Mouse (Mus musculus) CH12.LX (cell line): Measurements from ENCODE around the gene Dpm2. TPM values are rescaled to one million over a fixed set of nuclear protein-coding genes. Genes with fewer than 3 reads are reported as not detected.
A peak's percentile ranks its signal among the peaks of the same experiment; 100 is the strongest.

Experiments used
- DNase-seq: peaks from one replicate; pipeline ENCODE4 v3.0.0-alpha.2; 2013; ENCODE audit errors: extremely low read depth
- H3K27ac ChIP-seq: 2 replicates; pipeline ENCODE4 v1.5.1; 2012; ENCODE audit warnings: low read depth, mild to moderate bottlenecking, control low read depth, moderate library complexity; ENCODE audit not compliant: insufficient read depth
- H3K27me3 ChIP-seq: replicated peaks from 2 replicates; pipeline ENCODE3; 2012; ENCODE audit warnings: inconsistent platforms
- H3K36me3 ChIP-seq, 2 experiments: replicated peaks in 1 of 2; 2 replicates each; pipeline versions ENCODE3 to v1.6.1; 2012; ENCODE audit warnings: inconsistent platforms in 1 of 2, low read length in 1 of 2, mild to moderate bottlenecking in 1 of 2, mixed read lengths in 1 of 2, moderate library complexity in 1 of 2; ENCODE audit not compliant: control insufficient read depth in 1 of 2, insufficient read depth in 1 of 2
- H3K4me1 ChIP-seq, 2 experiments: 2 replicates each; pipeline ENCODE4 v1.6.1; 2012; ENCODE audit warnings: inconsistent platforms in 1 of 2, moderate library complexity in 1 of 2; ENCODE audit not compliant: insufficient read depth in 2 of 2, control insufficient read depth in 1 of 2
- H3K4me2 ChIP-seq: 2 replicates; pipeline ENCODE4 v1.6.1; 2012; ENCODE audit warnings: low read depth, mild to moderate bottlenecking, control low read depth; ENCODE audit not compliant: poor library complexity, insufficient read depth, severe bottlenecking
- H3K4me3 ChIP-seq, 3 experiments: fragments of 150-350 bp in 1 of 3; sonication (generic) in 1 of 3; replicated peaks in 1 of 3; 2 replicates each; pipeline versions ENCODE3 to v1.5.1; 2011 to 2012; ENCODE audit warnings: low read depth in 2 of 3, low read length in 2 of 3, mild to moderate bottlenecking in 2 of 3, moderate library complexity in 2 of 3, control low read depth in 1 of 3, improper control_type of control experiment in 1 of 3, inconsistent platforms in 1 of 3, mixed read lengths in 1 of 3; ENCODE audit not compliant: poor library complexity in 1 of 3
- H3K79me2 ChIP-seq: replicated peaks from 2 replicates; pipeline ENCODE4 v1.6.1; 2012; ENCODE audit warnings: mild to moderate bottlenecking, moderate library complexity; ENCODE audit not compliant: control insufficient read depth, poor library complexity, insufficient read depth, severe bottlenecking; ENCODE audit errors: extremely low read depth
- H3K9ac ChIP-seq: 2 replicates; pipeline ENCODE4 v1.6.1; 2012; ENCODE audit warnings: low read depth, mild to moderate bottlenecking, control low read depth, moderate library complexity; ENCODE audit not compliant: insufficient read depth
- H3K9me3 ChIP-seq: replicated peaks from 2 replicates; pipeline ENCODE3; 2012; ENCODE audit warnings: low read length, inconsistent platforms, mixed read lengths
- CHD2 ChIP-seq: IDR thresholded peaks from 2 replicates; pipeline ENCODE4 v1.6.1; 2011; ENCODE audit warnings: low read length, improper control_type of control experiment
- CTCF ChIP-seq, 2 experiments: IDR thresholded peaks in 1 of 2; conservative IDR thresholded peaks in 1 of 2; 2 replicates each; pipeline ENCODE4 v1.5.1; 2011 to 2012; ENCODE audit warnings: low read depth in 2 of 2, low read length in 2 of 2, improper control_type of control experiment in 1 of 2, inconsistent platforms in 1 of 2, mild to moderate bottlenecking in 1 of 2, moderate library complexity in 1 of 2
- ETS1 ChIP-seq: conservative IDR thresholded peaks from 2 replicates; pipeline ENCODE4 v1.6.1; 2012; ENCODE audit warnings: low read depth, mild to moderate bottlenecking, inconsistent platforms, low read length, improper control_type of control experiment, moderate library complexity
- GABPA ChIP-seq: IDR thresholded peaks from 2 replicates; pipeline ENCODE4 v1.6.1; 2012; ENCODE audit warnings: low read depth, low read length, improper control_type of control experiment, inconsistent platforms; ENCODE audit not compliant: insufficient replicate concordance
- IRF4 ChIP-seq: IDR thresholded peaks from 2 replicates; pipeline ENCODE4 v1.6.1; 2014; ENCODE audit warnings: low read depth, mild to moderate bottlenecking, inconsistent platforms, low read length, improper control_type of control experiment
- MAFK ChIP-seq: IDR thresholded peaks from 2 replicates; pipeline ENCODE4 v1.6.1; 2011; ENCODE audit warnings: low read length, improper control_type of control experiment; ENCODE audit not compliant: insufficient replicate concordance
- MYC ChIP-seq: IDR thresholded peaks from 2 replicates; pipeline ENCODE4 v1.6.1; 2011; ENCODE audit warnings: low read depth, mild to moderate bottlenecking, improper control_type of control experiment, low read length
- RAD21 ChIP-seq: IDR thresholded peaks from 2 replicates; pipeline ENCODE4 v1.6.1; 2011; ENCODE audit warnings: low read depth, mild to moderate bottlenecking, low read length, improper control_type of control experiment, moderate library complexity
- SMC3 ChIP-seq: IDR thresholded peaks from 2 replicates; pipeline ENCODE4 v1.6.1; 2011; ENCODE audit warnings: low read depth, low read length, improper control_type of control experiment
- USF1 ChIP-seq: IDR thresholded peaks from 2 replicates; pipeline ENCODE4 v1.6.1; 2014; ENCODE audit warnings: low read depth, mild to moderate bottlenecking, inconsistent platforms, low read length, improper control_type of control experiment
- ZKSCAN1 ChIP-seq: IDR thresholded peaks from 2 replicates; pipeline ENCODE4 v1.6.1; 2012; ENCODE audit warnings: low read depth, inconsistent platforms, low read length, improper control_type of control experiment, borderline replicate concordance
- ZMIZ1 ChIP-seq: IDR thresholded peaks from 2 replicates; pipeline ENCODE4 v1.6.1; 2012; ENCODE audit warnings: low read depth, mild to moderate bottlenecking, inconsistent platforms, low read length, improper control_type of control experiment
- dilution Hi-C: fragments of 300-500 bp; cut with MboI; formaldehyde crosslinking; loops from 2 replicates; pipeline ENCODE4 v1.14.3; 2020; ENCODE audit warnings: low sequenced_read_pairs; ENCODE audit not compliant: extremely low pct_unique_long_range_greater_than_20kb, extremely low pct_ligation_motif_present
- in situ Hi-C: fragments of 300-500 bp; cut with MboI; formaldehyde crosslinking; loops from 3 replicates; pipeline ENCODE4 v1.14.3; 2019; ENCODE audit warnings: low sequenced_read_pairs, low pct_ligation_motif_present, low pct_unique_long_range_greater_than_20kb, mixed read lengths
- polyA plus RNA-seq: library from polyadenylated mRNA; unstranded; fragments of >175 nt; gene quantifications from 2 replicates; pipeline ENCODE4 v1.2.1, GENCODE M21; 2012; ENCODE audit warnings: low read depth; ENCODE audit not compliant: insufficient read length
- total RNA-seq, 2 experiments: library from RNA; depleted of rRNA; stranded (reverse); fragments of 300-350 nt in 1 of 2; fragments of >200 nt in 1 of 2; gene quantifications; 2 replicates each; pipeline ENCODE4 v1.2.3; 2012 to 2014

Gene Dpm2
- total and polyA plus RNA-seq, 3 experiments, result 30.9 to 63.6 (median 33.8) TPM

DNA sequence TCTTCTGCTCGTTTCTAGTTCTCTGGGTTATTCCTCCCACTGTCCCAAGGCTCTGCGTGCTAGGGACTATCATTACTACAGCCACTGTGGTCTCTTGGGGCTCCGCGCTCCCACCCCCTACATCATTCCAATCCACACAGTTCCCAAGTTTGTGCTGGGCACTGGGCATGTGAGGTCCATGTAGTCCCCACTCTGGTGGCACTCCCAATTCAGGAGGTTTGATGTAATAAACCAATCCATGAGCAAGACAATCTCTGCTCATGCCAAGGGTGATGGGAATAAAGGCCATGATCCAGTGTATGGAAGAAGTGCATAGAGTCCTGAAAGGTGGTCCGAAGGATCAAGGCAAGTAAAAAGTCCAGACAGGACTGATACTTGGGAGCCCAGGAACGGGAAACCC is 3.8 kb downstream of the Dpm2 start, which contains the start of gene Pip5kl1:
TSS of gene Pip5kl1 (plus strand) at position 301 of the 400 bp plus-strand sequence.
- DNase-seq, result no peak
- Histone ChIP-seq H3K9ac (no peak within 1 kb of the TSS), H3K4me1 (peaks cover 3 to 35% of the 10 kb centered on the region in 2 experiments), H3K4me3 (no peak within 1 kb of the TSS), H3K79me2 (peaks cover 16% of the 10 kb centered on the region), H3K4me2 (no peak within 1 kb of the TSS), H3K36me3 (peaks cover 11 to 49% of the 10 kb centered on the region in 2 experiments), H3K27me3 (no peaks in the 10 kb centered on the region), H3K9me3 (no peaks in the 10 kb centered on the region), H3K27ac (no peak within 1 kb of the TSS)
- dilution Hi-C loops (no loop called here), in situ Hi-C loops (loop anchor here (25.0 kb wide), 1 partner anchor 437 kb away; no protein-coding TSS in a partner anchor)
- TF ChIP-seq GABPA (no peak), ZMIZ1 (no peak), ETS1 (no peak), USF1 (no peak), CHD2 (no peak), SMC3 (no peak)

DNA sequence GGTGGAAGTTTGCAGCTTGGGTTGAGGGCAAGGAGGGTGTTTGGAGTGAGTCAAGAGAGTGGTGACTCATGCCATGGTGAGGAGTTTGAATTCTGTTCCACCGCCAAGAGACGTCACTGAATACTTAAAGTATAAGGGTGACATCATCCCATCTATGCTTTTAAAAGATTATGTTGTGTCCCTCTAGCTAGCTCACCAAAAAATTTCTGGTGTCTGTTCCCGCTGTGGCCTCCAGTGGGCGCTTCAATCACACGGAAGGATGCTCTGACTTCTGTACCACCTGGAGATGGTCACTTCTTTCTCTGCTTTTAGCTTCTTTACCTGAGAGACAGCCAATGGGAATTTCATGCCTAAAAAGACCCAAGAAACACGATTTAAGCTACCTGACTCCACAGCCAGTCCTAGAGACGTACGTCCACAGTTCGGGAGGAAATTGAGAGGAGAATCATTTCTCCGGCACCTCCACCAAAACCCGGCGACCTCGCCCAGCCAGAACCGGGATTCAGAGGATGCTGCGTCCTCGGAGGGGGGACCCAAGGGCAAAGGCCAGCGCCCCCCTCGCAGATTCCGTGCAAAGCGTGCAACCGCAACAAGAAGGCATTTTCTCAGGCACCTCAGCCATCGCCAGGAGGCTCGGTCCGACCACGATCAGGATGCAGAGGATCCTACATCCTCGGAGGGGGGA is 4.4 kb downstream of the Dpm2 start:
- TF ChIP-seq RAD21 (peak; percentile 58), MAFK (no peak), IRF4 (no peak), MYC (no peak), CTCF (conservative IDR thresholded peaks at IDR 0.05 in 1 of 2, IDR thresholded peaks at IDR 0.05 in 1 of 2; ENCODE audit: low read depth in 2 of 2, low read length in 2 of 2) (peak; percentile 82 to 85)
- TF ChIP-seq, all 38 proteins: peak for 2
- Histone ChIP-seq H3K9me3 (no peaks in the 10 kb centered on the region), H3K27ac (no peak overlapping the region), H3K4me2 (no peak overlapping the region), H3K36me3 (peaks cover 11 to 49% of the 10 kb centered on the region in 2 experiments), H3K27me3 (no peaks in the 10 kb centered on the region), H3K79me2 (peaks cover 16% of the 10 kb centered on the region), H3K4me1 (peaks cover 3 to 35% of the 10 kb centered on the region in 2 experiments), H3K4me3 (no peak overlapping the region), H3K9ac (no peak overlapping the region)
- in situ Hi-C loops (loop anchor here (5.0 to 25.0 kb wide), 2 partner anchors 37 to 438 kb away; no protein-coding TSS in a partner anchor), dilution Hi-C loops (no loop called here)
- peak; percentile 54 for DNase-seq

DNA sequence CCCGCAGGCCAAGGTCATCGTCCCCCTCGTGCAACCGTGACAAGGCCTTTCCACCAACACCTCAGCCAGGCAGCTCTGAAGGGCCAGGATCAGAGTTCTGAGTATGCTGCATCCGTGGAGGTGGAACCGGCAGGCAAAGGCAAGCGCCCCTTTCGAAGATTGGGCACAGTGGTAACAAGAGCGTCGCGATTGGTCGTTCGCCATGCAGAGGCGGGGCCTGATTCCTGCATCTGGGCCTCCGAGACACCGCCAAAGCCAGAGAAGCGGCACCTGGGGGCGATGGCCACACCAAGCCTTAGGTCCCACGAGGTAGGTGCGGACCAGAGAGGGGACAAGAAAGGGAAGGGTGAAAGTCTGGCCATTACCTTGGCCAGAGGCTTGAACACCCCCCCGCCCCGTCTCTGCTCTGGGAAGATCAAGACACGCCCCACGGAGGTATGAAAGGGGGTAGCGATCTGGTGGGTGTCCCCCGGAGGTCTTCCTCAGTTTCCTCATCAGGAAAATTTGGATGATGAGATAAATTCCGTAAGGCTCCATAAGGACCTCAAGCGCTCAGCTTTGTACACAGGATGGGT is 5.0 kb downstream of the Dpm2 start, which contains the start of gene 9430097D07Rik:
TSS of gene 9430097D07Rik (minus strand) at position 99 of the 575 bp plus-strand sequence.
- Histone ChIP-seq H3K27me3 (no peaks in the 10 kb centered on the region), H3K9ac (no peak within 1 kb of the TSS), H3K36me3 (peaks cover 11 to 50% of the 10 kb centered on the region in 2 experiments), H3K4me1 (peaks cover 3 to 30% of the 10 kb centered on the region in 2 experiments), H3K9me3 (no peaks in the 10 kb centered on the region), H3K79me2 (peaks cover 16% of the 10 kb centered on the region), H3K27ac (no peak within 1 kb of the TSS)
- in situ Hi-C loops, result loop anchor here (5.0 kb wide), 1 partner anchor 37 kb away; no protein-coding TSS in a partner anchor
- no peak for DNase-seq
- no peak for TF ChIP-seq ZKSCAN1
- TF ChIP-seq, all 38 proteins: peak for 0
- H3K4me3 ChIP-seq, result no peak within 1 kb of the TSS
- dilution Hi-C loops, result no loop called here
- no peak within 1 kb of the TSS for H3K4me2 ChIP-seq
